Mouse (Mus musculus): ENCODE data around the gene Golph3l.
A peak's percentile ranks its signal among the peaks of the same experiment; 100 is the strongest.

Gene Golph3l

GRCm38 (mm10) chr3:95655437-95655836 lies 66.7 kb downstream of the Golph3l start:
- DNase-seq (ENCODE audit: low read depth, low spot score): no peak

- no peak for DNase-seq (ENCODE audit: low read depth, low spot score)
These were observed 68.4 kb downstream of the Golph3l start for GRCm38 (mm10) chr3:95657108-95657507.

GRCm38 (mm10) chr3:95657711-95658110 lies 69.0 kb downstream of the Golph3l start:
- DNase-seq (ENCODE audit: low read depth, low spot score): no peak

GRCm38 (mm10) chr3:95658236-95658867 lies 69.6 kb downstream of the Golph3l start, which contains the start of gene Mcl1:
Gene Mcl1, plus strand, starts transcription at chr3:95658788.
- DNase-seq (ENCODE audit: low read depth, low spot score): peak; percentile 87

DNA sequence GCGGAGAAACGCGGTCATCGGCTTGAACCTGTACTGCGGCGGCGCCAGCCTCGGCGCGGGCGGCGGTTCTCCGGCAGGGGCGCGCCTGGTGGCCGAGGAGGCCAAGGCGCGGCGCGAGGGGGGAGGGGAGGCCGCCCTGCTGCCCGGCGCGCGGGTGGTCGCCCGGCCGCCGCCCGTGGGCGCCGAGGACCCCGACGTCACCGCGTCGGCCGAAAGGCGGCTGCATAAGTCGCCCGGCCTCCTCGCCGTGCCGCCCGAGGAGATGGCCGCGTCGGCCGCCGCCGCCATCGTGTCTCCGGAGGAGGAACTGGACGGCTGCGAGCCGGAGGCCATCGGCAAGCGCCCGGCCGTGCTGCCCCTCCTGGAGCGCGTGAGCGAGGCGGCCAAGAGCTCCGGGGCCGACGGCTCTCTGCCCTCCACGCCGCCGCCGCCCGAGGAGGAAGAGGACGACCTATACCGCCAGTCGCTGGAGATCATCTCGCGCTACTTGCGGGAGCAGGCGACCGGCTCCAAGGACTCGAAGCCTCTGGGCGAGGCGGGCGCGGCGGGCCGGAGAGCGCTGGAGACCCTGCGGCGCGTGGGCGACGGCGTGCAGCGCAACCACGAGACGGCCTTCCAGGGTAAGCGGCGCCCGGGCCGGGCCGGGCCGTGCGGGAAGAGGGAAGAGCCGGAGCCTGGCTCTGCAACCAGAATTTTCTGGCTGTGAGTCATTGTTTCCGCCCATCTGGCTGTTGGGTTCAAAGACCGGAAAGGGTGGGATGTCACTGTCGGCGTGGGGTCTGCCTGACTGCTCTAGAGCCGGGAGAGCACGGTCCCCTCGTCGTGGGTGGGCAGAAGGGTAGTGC lies 70.4 kb downstream of the Golph3l start:
- peak; percentile 32 for DNase-seq (ENCODE audit: low read depth, low spot score)

- DNase-seq (ENCODE audit: low read depth, low spot score): no peak
These were observed 71.2 kb downstream of the Golph3l start for GRCm38 (mm10) chr3:95659948-95660347.

GRCm38 (mm10) chr3:95660788-95661478 lies 72.2 kb downstream of the Golph3l start:
- no peak for DNase-seq (ENCODE audit: low read depth, low spot score)

- no peak for DNase-seq (ENCODE audit: low read depth, low spot score)
These were observed 73.4 kb downstream of the Golph3l start for GRCm38 (mm10) chr3:95661945-95662715.

- no peak for DNase-seq (ENCODE audit: low read depth, low spot score)
These were observed 74.2 kb downstream of the Golph3l start for GRCm38 (mm10) chr3:95662724-95663449.

GRCm38 (mm10) chr3:95663486-95663885 lies 74.8 kb downstream of the Golph3l start:
- DNase-seq (ENCODE audit: low read depth, low spot score): no peak

- DNase-seq (ENCODE audit: low read depth, low spot score): no peak
These were observed 75.4 kb downstream of the Golph3l start for GRCm38 (mm10) chr3:95663969-95664608.

GRCm38 (mm10) chr3:95664940-95665352 lies 76.2 kb downstream of the Golph3l start:
- DNase-seq (ENCODE audit: low read depth, low spot score): no peak

DNA sequence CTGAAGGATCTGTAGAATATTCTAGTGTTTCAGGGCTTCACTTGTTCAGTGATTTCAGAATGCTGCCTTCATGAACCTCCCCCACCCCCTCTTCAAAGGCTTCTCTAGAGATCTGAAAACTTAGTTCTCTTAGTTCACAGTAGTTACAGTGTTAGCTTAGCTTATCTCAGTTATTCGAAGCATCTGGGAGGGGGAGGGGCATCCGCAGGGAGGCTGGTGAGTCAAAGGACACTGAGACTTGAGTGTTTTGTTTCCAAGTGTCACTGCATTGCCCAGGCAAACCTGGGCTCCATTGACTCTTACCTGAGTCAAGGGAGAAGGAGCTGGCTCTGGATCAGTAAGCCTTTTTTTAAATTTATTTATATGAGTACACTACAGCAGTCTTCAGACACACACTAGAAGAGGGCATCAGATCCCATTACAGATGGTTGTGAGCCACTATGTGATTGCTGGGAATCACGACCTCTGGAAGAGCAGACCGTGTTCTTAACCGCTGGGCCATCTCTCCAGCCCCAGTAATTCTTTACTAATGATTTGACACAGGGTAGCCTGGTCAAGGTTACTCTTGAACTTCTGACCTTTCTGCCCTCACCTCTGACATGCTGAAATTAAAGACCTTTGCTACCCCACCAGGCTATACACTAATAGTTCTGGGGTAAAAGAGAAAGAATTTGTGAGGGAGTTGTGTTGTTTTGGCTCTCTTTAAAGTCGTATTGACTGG lies 77.5 kb downstream of the Golph3l start:
- DNase-seq (ENCODE audit: low read depth, low spot score): no peak

GRCm38 (mm10) chr3:95667521-95667920 lies 78.8 kb downstream of the Golph3l start:
- no peak for DNase-seq (ENCODE audit: low read depth, low spot score)

DNA sequence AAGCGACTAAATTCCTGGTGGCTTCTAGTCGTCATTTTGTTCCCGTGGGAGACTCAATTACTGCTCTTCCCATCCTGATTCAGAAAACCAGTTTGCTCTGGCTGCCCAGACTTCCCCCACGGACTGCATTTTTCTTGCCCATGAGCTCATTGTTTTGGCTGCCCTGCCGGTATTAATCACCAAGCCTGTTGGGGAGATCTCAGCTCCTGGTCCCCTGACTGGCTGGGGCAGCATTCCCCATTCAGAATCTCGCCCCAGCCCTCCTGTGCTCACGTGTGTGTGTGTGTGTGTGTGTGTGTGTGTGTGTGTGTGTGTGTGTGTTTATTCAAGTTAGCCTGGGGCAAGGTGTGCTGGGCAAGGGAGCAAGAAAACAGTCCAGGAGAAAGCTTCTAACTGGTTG lies 79.3 kb downstream of the Golph3l start:
- DNase-seq (ENCODE audit: low read depth, low spot score): no peak
